Mouse (Mus musculus) CH12.LX (cell line): ENCODE results near the gene Fmo3.

Experiments
- CHD2 ChIP-seq: IDR thresholded peaks from 2 replicates; pipeline ENCODE4 v1.6.1; 2011; ENCODE audit warnings: low read length, improper control_type of control experiment
- CTCF ChIP-seq, 2 experiments: IDR thresholded peaks in 1 of 2; conservative IDR thresholded peaks in 1 of 2; 2 replicates each; pipeline ENCODE4 v1.5.1; 2011 to 2012; ENCODE audit warnings: low read depth in 2 of 2, low read length in 2 of 2, improper control_type of control experiment in 1 of 2, inconsistent platforms in 1 of 2, mild to moderate bottlenecking in 1 of 2, moderate library complexity in 1 of 2
- EP300 ChIP-seq: IDR thresholded peaks from 2 replicates; pipeline ENCODE4 v1.6.1; 2011; ENCODE audit warnings: low read length, improper control_type of control experiment
- HCFC1 ChIP-seq: IDR thresholded peaks from 2 replicates; pipeline ENCODE4 v1.6.1; 2012; ENCODE audit warnings: low read depth, mild to moderate bottlenecking, inconsistent platforms, low read length, improper control_type of control experiment
- IRF4 ChIP-seq: IDR thresholded peaks from 2 replicates; pipeline ENCODE4 v1.6.1; 2014; ENCODE audit warnings: low read depth, mild to moderate bottlenecking, inconsistent platforms, low read length, improper control_type of control experiment
- MAFK ChIP-seq: IDR thresholded peaks from 2 replicates; pipeline ENCODE4 v1.6.1; 2011; ENCODE audit warnings: low read length, improper control_type of control experiment; ENCODE audit not compliant: insufficient replicate concordance
- POLR2A ChIP-seq: IDR thresholded peaks from 2 replicates; pipeline ENCODE4 v1.6.1; 2011; ENCODE audit warnings: low read depth, mild to moderate bottlenecking, improper control_type of control experiment, low read length
- RAD21 ChIP-seq: IDR thresholded peaks from 2 replicates; pipeline ENCODE4 v1.6.1; 2011; ENCODE audit warnings: low read depth, mild to moderate bottlenecking, low read length, improper control_type of control experiment, moderate library complexity
- TBP ChIP-seq: conservative IDR thresholded peaks from 2 replicates; pipeline ENCODE4 v1.6.1; 2011; ENCODE audit warnings: low read depth, low read length, improper control_type of control experiment
- UBTF ChIP-seq: IDR thresholded peaks from 2 replicates; pipeline ENCODE4 v1.6.1; 2012; ENCODE audit warnings: low read depth, mild to moderate bottlenecking, inconsistent platforms, low read length, improper control_type of control experiment, moderate library complexity
- USF1 ChIP-seq: IDR thresholded peaks from 2 replicates; pipeline ENCODE4 v1.6.1; 2014; ENCODE audit warnings: low read depth, mild to moderate bottlenecking, inconsistent platforms, low read length, improper control_type of control experiment
- ZC3H11A ChIP-seq: IDR thresholded peaks from 2 replicates; pipeline ENCODE4 v1.6.1; 2012; ENCODE audit warnings: low read depth, mild to moderate bottlenecking, inconsistent platforms, low read length, improper control_type of control experiment

DNA sequence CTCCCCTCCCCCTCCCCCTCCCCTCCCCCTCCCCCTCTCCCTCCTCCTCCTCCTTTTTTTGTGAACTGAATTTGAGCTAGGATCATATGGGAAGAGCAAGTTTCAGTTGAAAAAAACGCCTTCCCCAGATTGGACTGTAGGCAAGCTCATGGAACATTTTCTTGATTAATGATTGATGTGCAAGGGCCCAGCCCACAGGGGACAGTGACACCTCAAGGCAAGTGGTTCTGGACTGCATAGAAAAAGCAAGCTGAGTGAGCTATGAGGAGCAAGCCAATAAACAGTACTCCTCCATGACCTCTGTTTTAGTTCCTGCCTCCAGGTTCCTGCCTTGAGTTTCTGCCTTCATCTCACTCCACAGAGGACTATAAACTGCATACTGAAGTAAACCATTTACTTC, 59.2 kb downstream of the Fmo3 start:
- TF ChIP-seq MAFK (no peak), CTCF (conservative IDR thresholded peaks at IDR 0.05 in 1 of 2, IDR thresholded peaks at IDR 0.05 in 1 of 2; ENCODE audit: low read depth in 2 of 2, low read length in 2 of 2) (no peak), ZC3H11A (no peak), CHD2 (no peak), HCFC1 (no peak), POLR2A (no peak), TBP (no peak), EP300 (no peak), IRF4 (no peak), RAD21 (no peak), USF1 (no peak), UBTF (no peak)
